Comparison of ENCODE assay signal across 26 mouse cellular contexts in the genomic region with DNA sequence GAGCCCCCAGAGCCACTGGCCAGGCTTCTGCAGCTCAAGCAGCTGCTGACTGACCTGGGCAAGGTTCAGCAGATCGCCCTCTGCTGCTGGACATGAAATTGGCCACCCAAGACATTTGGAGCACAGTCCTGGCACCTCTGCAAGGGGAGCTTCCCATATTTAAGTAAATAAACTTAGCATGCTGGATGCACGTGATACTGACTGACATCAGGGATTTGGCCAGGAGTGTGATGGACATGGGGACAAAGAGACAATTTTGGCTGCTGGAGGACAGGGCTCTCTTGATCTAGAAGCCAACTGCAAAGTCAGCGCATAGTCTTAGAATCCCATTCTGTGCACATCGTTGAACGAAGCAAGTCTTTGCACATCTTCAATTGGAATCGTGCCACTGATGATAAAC. TPM values are rescaled to one million over a fixed set of nuclear protein-coding genes. Genes with fewer than 3 reads are reported as not detected.
"Had no signal": no experiment of that assay in that cellular context is flagged by ENCODE, and none has a peak within 500 bp of the region (broad histone marks: within the 10 kb centered on the region; RNA-seq: fewer than 3 reads in every experiment).

No protein-coding gene starts in this region.

- H3K27ac ChIP-seq: lung, embryonic 15.5 days; macrophage; midbrain, embryonic 13.5 days; midbrain, embryonic 15.5 days; neural tube, embryonic 12.5 days; stomach, embryonic 15.5 days; stomach, postnatal 0 days had no signal

- H3K4me3 ChIP-seq: lung, embryonic 15.5 days; megakaryocyte, embryonic 14.5 days; midbrain, embryonic 13.5 days; midbrain, embryonic 15.5 days; neural tube, embryonic 12.5 days; stomach, embryonic 15.5 days had no signal

- H3K27me3 ChIP-seq: lung, embryonic 15.5 days; megakaryocyte, embryonic 14.5 days; midbrain, embryonic 13.5 days; midbrain, embryonic 15.5 days; neural tube, embryonic 12.5 days; stomach, embryonic 15.5 days had no signal

- H3K9ac ChIP-seq: lung, embryonic 15.5 days; midbrain, embryonic 13.5 days; midbrain, embryonic 15.5 days; neural tube, embryonic 12.5 days; stomach, embryonic 15.5 days had no signal

- ATAC-seq: lung, postnatal 0 days; midbrain, embryonic 13.5 days; midbrain, embryonic 15.5 days had no signal

- DNase-seq: lung, adult 2 months; lung, postnatal 14 days; lung, postnatal 36 days; right cerebral cortex, postnatal 14 days; thymus, adult 2 months; thymus, postnatal 25 days; thymus, postnatal 4 days had no signal

- H3K4me2 ChIP-seq: lung, embryonic 15.5 days; midbrain, embryonic 11.5 days; midbrain, embryonic 13.5 days; midbrain, embryonic 15.5 days; neural tube, embryonic 12.5 days; stomach, embryonic 15.5 days had no signal

- H3K36me3 ChIP-seq: lung, embryonic 15.5 days; midbrain, embryonic 13.5 days; midbrain, embryonic 15.5 days; neural tube, embryonic 12.5 days; stomach, embryonic 15.5 days had no signal

- H3K4me1 ChIP-seq: lung, embryonic 15.5 days; megakaryocyte, embryonic 14.5 days; midbrain, embryonic 13.5 days; midbrain, embryonic 15.5 days; neural tube, embryonic 12.5 days; stomach, embryonic 15.5 days had no signal

- H3K9me3 ChIP-seq: stomach, embryonic 15.5 days had no signal

RNA-seq across cellular contexts. Expression of gene Obox8, which starts 25.8 kb away (rescaled TPM):
- total RNA-seq: megakaryocyte progenitor cell, adult 5-6 weeks; midbrain, postnatal 0 days; monocyte, adult 5-6 weeks; neutrophil, adult 5-6 weeks had no signal
- polyA plus RNA-seq: liver, embryonic 16.5 days; lung, adult 2 months; lung, embryonic 15.5 days; lung, postnatal 0 days; macrophage; midbrain, embryonic 11.5 days; midbrain, embryonic 13.5 days; midbrain, embryonic 15.5 days; midbrain, postnatal 0 days; neural tube, embryonic 12.5 days; neural tube, embryonic 14.5 days; spleen, adult 2 months; stomach, embryonic 15.5 days; stomach, postnatal 0 days; testis, adult 2 months; thymus, adult 2 months; urinary bladder, adult 2 months had no signal

RNA-seq across cellular contexts. Expression of gene Sult2a6, which starts 52.9 kb away (rescaled TPM):
- total RNA-seq: megakaryocyte progenitor cell, adult 5-6 weeks; midbrain, postnatal 0 days; monocyte, adult 5-6 weeks; neutrophil, adult 5-6 weeks had no signal
- polyA plus RNA-seq: lung, adult 2 months; lung, embryonic 15.5 days; lung, postnatal 0 days; macrophage; midbrain, embryonic 11.5 days; midbrain, embryonic 13.5 days; midbrain, embryonic 15.5 days; midbrain, postnatal 0 days; neural tube, embryonic 12.5 days; neural tube, embryonic 14.5 days; spleen, adult 2 months; stomach, embryonic 15.5 days; stomach, postnatal 0 days; testis, adult 2 months; thymus, adult 2 months; urinary bladder, adult 2 months had no signal
